Mouse (Mus musculus) midbrain, embryonic 16.5 days (tissue): ENCODE data around the gene Fis1. TPM values are rescaled to one million over a fixed set of nuclear protein-coding genes. Genes with fewer than 3 reads are reported as not detected.

Experiments
- ATAC-seq: fragments of 200-750 bp; cut with Nextera tagmentation; 2 replicates; pipeline ENCODE4 v1.8.0; 2017; ENCODE audit warnings: moderate TSS enrichment
- H3K27ac ChIP-seq: fragments of 300-500 bp; sonication (generic); 2 replicates; pipeline ENCODE4 v1.5.1; 2014; ENCODE audit warnings: mild to moderate bottlenecking, low read length, mixed read lengths
- H3K27me3 ChIP-seq: fragments of 300-500 bp; sonication (generic); 2 replicates; pipeline ENCODE4 v1.6.1; 2014; ENCODE audit warnings: low read depth, low read length, mixed read lengths; ENCODE audit not compliant: control insufficient read depth, insufficient read depth
- H3K36me3 ChIP-seq: fragments of 300-500 bp; sonication (generic); 2 replicates; pipeline ENCODE4 v1.6.1; 2014; ENCODE audit warnings: mild to moderate bottlenecking, low read length, moderate library complexity, mixed read lengths; ENCODE audit not compliant: control insufficient read depth, insufficient read depth
- H3K4me1 ChIP-seq: fragments of 300-500 bp; sonication (generic); 2 replicates; pipeline ENCODE4 v1.6.1; 2014; ENCODE audit warnings: mild to moderate bottlenecking, low read length, mixed read lengths; ENCODE audit not compliant: control insufficient read depth, insufficient read depth
- H3K4me2 ChIP-seq: fragments of 300-500 bp; sonication (generic); 2 replicates; pipeline ENCODE4 v1.6.1; 2014; ENCODE audit warnings: mild to moderate bottlenecking, low read length, mixed read lengths
- H3K4me3 ChIP-seq: fragments of 300-500 bp; sonication (generic); 2 replicates; pipeline ENCODE4 v1.5.1; 2014; ENCODE audit warnings: low read depth, mild to moderate bottlenecking, low read length, moderate library complexity, mixed read lengths
- H3K9ac ChIP-seq: fragments of 300-500 bp; sonication (generic); 2 replicates; pipeline ENCODE4 v1.6.1; 2014; ENCODE audit warnings: low read depth, low read length, mixed read lengths
- H3K9me3 ChIP-seq: fragments of 300-500 bp; sonication (generic); replicated peaks from 2 replicates; pipeline ENCODE4 v1.6.1; 2014; ENCODE audit warnings: mild to moderate bottlenecking, low read length, mixed read lengths; ENCODE audit not compliant: control insufficient read depth, poor library complexity, severe bottlenecking
- WGBS: fragments of 180-500 bp; shearing (Covaris S2); extraction: QIAGEN DNeasy Blood & Tissue Kit; methylation state at CpG from one replicate; pipeline ENCODE4 v1.1.7; 2014; 5-methylcytosine and 5-hydroxymethylcytosine counted together
- polyA plus RNA-seq: library from polyadenylated mRNA; unstranded; fragments of >200 nt; fragmentation: Nextera tagmentation; extraction: Ambion mirVana; gene quantifications from 2 replicates; pipeline ENCODE4 v1.2.1, GENCODE M21; 2015

Gene Fis1
- polyA plus RNA-seq, 1 experiment from 2014 or later: 346 TPM

DNA sequence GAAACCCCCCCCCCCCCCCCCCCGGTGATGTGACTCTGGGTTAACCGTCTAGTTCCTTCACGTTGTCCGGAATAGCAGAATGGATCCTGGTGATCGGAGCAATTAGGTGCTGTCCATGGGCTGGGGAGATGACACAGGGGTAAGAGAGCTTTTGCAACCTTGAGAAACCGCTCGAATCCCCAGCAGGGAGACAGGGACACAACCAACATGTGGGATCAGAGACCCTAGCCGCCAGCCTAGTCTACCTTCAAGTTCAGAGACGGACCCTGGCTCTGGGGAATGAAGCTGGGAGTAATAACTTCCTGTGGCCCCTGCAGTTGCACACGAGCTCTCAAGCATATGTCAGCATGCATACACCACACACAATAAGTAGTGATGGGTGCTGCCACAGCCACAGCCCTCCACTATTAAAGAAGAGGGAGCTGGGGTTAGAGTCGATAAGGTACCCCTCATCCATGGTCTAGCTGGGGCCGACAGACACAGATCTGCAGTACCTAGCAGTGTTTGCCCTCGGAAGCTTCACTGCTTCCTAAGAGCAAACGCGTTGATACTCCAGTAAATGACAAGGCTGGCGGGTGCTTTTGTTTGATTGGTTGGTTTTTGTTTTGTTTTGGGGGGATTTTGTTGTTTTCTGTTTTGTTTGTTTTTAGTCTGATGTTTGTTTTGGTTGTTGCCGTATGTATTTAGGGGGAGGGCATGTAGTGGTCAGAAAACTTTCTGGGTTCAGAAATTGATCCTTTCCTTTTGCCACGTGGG is 33.4 kb upstream of the Fis1 start:
- H3K36me3 ChIP-seq: no peaks in the 10 kb centered on the region
- peak overlapping the region; percentile 67 for H3K9ac ChIP-seq
- 21% methylated on average over 18 of the region's 18 CpGs for WGBS
- peak; percentile 14; the same call in 1 of the 2 replicates for ATAC-seq
- H3K27ac ChIP-seq: peak overlapping the region; percentile 84; the same call in 1 of the 2 replicates
- peak overlapping the region; percentile 66 for H3K4me2 ChIP-seq
- H3K4me3 ChIP-seq: peak overlapping the region; percentile 58
- peaks cover 6% of the 10 kb centered on the region; the same call in 1 of the 2 replicates for H3K4me1 ChIP-seq
- H3K27me3 ChIP-seq: no peaks in the 10 kb centered on the region
- H3K9me3 ChIP-seq: no peaks in the 10 kb centered on the region

GRCm38 (mm10) chr5:136922830-136923229 is 30.2 kb upstream of the Fis1 start:
- Histone ChIP-seq H3K9me3 (no peaks in the 10 kb centered on the region), H3K4me2 (no peak overlapping the region), H3K27ac (no peak overlapping the region), H3K36me3 (0 out of 2 replicates have a peak, but pooled peaks cover 3% of the 10 kb centered on the region), H3K27me3 (no peaks in the 10 kb centered on the region), H3K9ac (no peak overlapping the region), H3K4me3 (no peak overlapping the region), H3K4me1 (peaks cover 6% of the 10 kb centered on the region; the same call in 1 of the 2 replicates)
- 87% methylated on average over 9 of the region's 9 CpGs for WGBS
- ATAC-seq: no peak

DNA sequence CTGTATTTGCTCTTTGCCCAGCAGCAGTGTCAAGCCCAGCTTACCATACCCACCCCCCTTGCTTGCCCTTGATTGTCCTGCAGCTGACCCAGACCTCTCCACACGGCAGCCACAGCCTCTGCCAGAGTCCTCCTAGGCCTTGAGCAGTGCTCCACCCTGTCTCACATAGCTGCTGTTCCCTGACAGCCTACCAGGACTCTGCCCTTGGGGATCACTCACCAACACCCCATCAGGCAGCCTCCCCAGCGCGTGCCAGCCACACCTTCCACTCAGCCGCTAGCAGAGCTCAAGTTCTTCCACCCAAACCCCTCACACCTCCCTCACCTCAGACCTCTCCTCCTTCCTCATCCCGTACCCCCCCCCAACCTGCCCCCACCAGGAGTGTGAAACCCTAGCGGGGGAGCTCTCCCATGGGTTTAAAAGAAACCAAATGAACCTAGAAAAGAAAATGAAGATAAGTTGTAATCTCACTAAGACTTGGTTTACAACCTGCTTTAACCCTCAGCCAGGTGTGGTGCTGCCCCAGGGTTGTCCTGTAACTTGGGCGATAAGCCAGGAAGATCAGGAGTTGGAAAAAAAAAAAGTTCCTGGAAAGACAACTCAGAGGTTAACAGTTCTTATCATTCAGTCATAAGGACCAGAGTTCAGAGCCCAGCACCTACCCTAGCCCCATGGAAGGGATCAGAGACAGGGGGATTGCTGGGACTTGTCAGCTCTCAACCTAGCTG is 29.2 kb upstream of the Fis1 start:
- H3K9ac ChIP-seq: no peak overlapping the region
- no peak overlapping the region for H3K4me3 ChIP-seq
- 0 out of 2 replicates have a peak, but pooled peaks cover 3% of the 10 kb centered on the region for H3K36me3 ChIP-seq
- H3K4me2 ChIP-seq: no peak overlapping the region
- no peaks in the 10 kb centered on the region for H3K27me3 ChIP-seq
- 84% methylated on average over 7 of the region's 7 CpGs for WGBS
- peaks cover 6% of the 10 kb centered on the region; the same call in 1 of the 2 replicates for H3K4me1 ChIP-seq
- H3K27ac ChIP-seq: no peak overlapping the region
- H3K9me3 ChIP-seq: no peaks in the 10 kb centered on the region
- no peak for ATAC-seq

- Histone ChIP-seq H3K4me1 (no peaks in the 10 kb centered on the region), H3K9ac (peak overlapping the region; percentile 33; the same call in 1 of the 2 replicates), H3K27me3 (no peaks in the 10 kb centered on the region), H3K36me3 (0 out of 2 replicates have a peak, but pooled peaks cover 3% of the 10 kb centered on the region), H3K4me2 (no peak overlapping the region), H3K9me3 (no peaks in the 10 kb centered on the region), H3K27ac (no peak overlapping the region), H3K4me3 (no peak overlapping the region)
- WGBS: 23% methylated on average over 4 of the region's 4 CpGs
- ATAC-seq: peak; percentile 80
These were observed 24.0 kb upstream of the Fis1 start for GRCm38 (mm10) chr5:136929073-136929472.

- Histone ChIP-seq H3K9ac (no peak overlapping the region), H3K36me3 (no peaks in the 10 kb centered on the region), H3K9me3 (no peaks in the 10 kb centered on the region), H3K4me3 (no peak overlapping the region), H3K4me2 (no peak overlapping the region), H3K27ac (no peak overlapping the region), H3K4me1 (no peaks in the 10 kb centered on the region), H3K27me3 (no peaks in the 10 kb centered on the region)
- WGBS: 86% methylated on average over 14 of the region's 14 CpGs
- no peak for ATAC-seq
These were observed 21.2 kb upstream of the Fis1 start for GRCm38 (mm10) chr5:136931896-136932295.

DNA sequence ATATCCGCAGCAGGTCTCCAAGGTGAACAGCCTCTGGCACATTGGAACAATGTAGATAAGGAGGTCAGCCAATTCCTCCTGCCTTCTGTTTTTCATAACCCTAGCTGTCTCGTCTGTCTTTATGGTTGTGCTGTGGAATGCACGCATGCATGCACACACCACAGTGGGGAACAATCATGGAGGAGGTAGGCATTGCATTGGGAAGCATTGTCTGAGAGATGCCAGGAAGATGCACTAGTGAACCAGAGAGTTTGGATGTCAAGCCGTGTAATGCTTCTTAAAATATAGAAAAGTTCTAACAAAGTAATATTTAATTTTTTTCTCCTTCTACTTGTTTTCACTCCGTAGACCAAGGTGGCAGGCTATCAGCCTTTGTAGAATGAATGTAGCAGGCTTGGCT is 20.1 kb upstream of the Fis1 start:
- no peaks in the 10 kb centered on the region for H3K9me3 ChIP-seq
- ATAC-seq: no peak
- no peak overlapping the region for H3K9ac ChIP-seq
- no peak overlapping the region for H3K4me2 ChIP-seq
- H3K27me3 ChIP-seq: no peaks in the 10 kb centered on the region
- no peaks in the 10 kb centered on the region for H3K4me1 ChIP-seq
- 75% methylated on average over 5 of the region's 5 CpGs for WGBS
- no peak overlapping the region for H3K27ac ChIP-seq
- no peaks in the 10 kb centered on the region for H3K36me3 ChIP-seq
- H3K4me3 ChIP-seq: no peak overlapping the region

GRCm38 (mm10) chr5:136933930-136934329 is 19.1 kb upstream of the Fis1 start:
- 92% methylated on average over 6 of the region's 6 CpGs for WGBS
- H3K9me3 ChIP-seq: no peaks in the 10 kb centered on the region
- no peaks in the 10 kb centered on the region for H3K27me3 ChIP-seq
- ATAC-seq: no peak
- H3K36me3 ChIP-seq: no peaks in the 10 kb centered on the region
- no peak overlapping the region for H3K4me2 ChIP-seq
- H3K4me1 ChIP-seq: no peaks in the 10 kb centered on the region
- H3K4me3 ChIP-seq: no peak overlapping the region
- H3K27ac ChIP-seq: no peak overlapping the region
- no peak overlapping the region for H3K9ac ChIP-seq

GRCm38 (mm10) chr5:136935905-136936695 is 17.0 kb upstream of the Fis1 start:
- Histone ChIP-seq H3K27me3 (no peaks in the 10 kb centered on the region), H3K27ac (no peak overlapping the region), H3K4me1 (no peaks in the 10 kb centered on the region), H3K4me3 (no peak overlapping the region), H3K36me3 (no peaks in the 10 kb centered on the region), H3K4me2 (no peak overlapping the region), H3K9ac (no peak overlapping the region), H3K9me3 (no peaks in the 10 kb centered on the region)
- no peak for ATAC-seq
- WGBS: 68% methylated on average over 7 of the region's 7 CpGs
